Mouse (Mus musculus) cerebral cortex, adult 2 months (tissue): ENCODE measurements around the gene Emc7.

Experiments used
- WGBS: fragments of 180-500 bp; shearing (Covaris S2); methylation state at CpG from one replicate; pipeline ENCODE4 v1.1.7; 2018; 5-methylcytosine and 5-hydroxymethylcytosine counted together

Gene Emc7

GRCm38 (mm10) chr2:112454862-112455564 is at the start of gene Emc7:
Gene Emc7 (plus strand): TSS chr2:112454997.
- WGBS, result under 1% methylated on average over 49 of the region's 49 CpGs

- WGBS, result 75% methylated on average over 3 of the region's 3 CpGs
Observed at GRCm38 (mm10) chr2:112407030-112407429, 47.8 kb upstream of the Emc7 start.

GRCm38 (mm10) chr2:112425308-112425707 is 29.5 kb upstream of the Emc7 start:
- 83% methylated on average over 3 of the region's 3 CpGs for WGBS

GRCm38 (mm10) chr2:112428534-112428933 is 26.3 kb upstream of the Emc7 start:
- 94% methylated on average over 3 of the region's 3 CpGs for WGBS

GRCm38 (mm10) chr2:112429665-112430064 is 25.1 kb upstream of the Emc7 start:
- 87% methylated on average over 4 of the region's 4 CpGs for WGBS

GRCm38 (mm10) chr2:112430403-112430802 is 24.4 kb upstream of the Emc7 start:
- 63% methylated on average over 5 of the region's 5 CpGs for WGBS

- WGBS, result 56% methylated on average over 2 of the region's 2 CpGs
Observed at GRCm38 (mm10) chr2:112432523-112432922, 22.3 kb upstream of the Emc7 start.

- 50% methylated on average over 2 of the region's 2 CpGs for WGBS
Observed at GRCm38 (mm10) chr2:112433359-112433758, 21.4 kb upstream of the Emc7 start.

GRCm38 (mm10) chr2:112436292-112436691 is 18.5 kb upstream of the Emc7 start:
- 71% methylated on average over 4 of the region's 4 CpGs for WGBS

- 88% methylated on average over 2 of the region's 2 CpGs for WGBS
Observed at GRCm38 (mm10) chr2:112437589-112437988, 17.2 kb upstream of the Emc7 start.

- 47% methylated on average over 2 of the region's 2 CpGs for WGBS
Observed at GRCm38 (mm10) chr2:112443491-112443890, 11.3 kb upstream of the Emc7 start.

- WGBS, result 71% methylated on average over 4 of the region's 4 CpGs
Observed at GRCm38 (mm10) chr2:112448046-112448445, 6.8 kb upstream of the Emc7 start.

- WGBS, result 32% methylated on average over 4 of the region's 4 CpGs
Observed at GRCm38 (mm10) chr2:112449597-112450296, 5.0 kb upstream of the Emc7 start.

- WGBS, result 32% methylated on average over 17 of the region's 17 CpGs
Observed at GRCm38 (mm10) chr2:112454125-112454861, 504 bp upstream of the Emc7 start.

- WGBS, result 95% methylated on average over 3 of the region's 3 CpGs
Observed at GRCm38 (mm10) chr2:112460557-112460956, 5.8 kb downstream of the Emc7 start.

GRCm38 (mm10) chr2:112470961-112471381 is 16.2 kb downstream of the Emc7 start:
- WGBS, result 35% methylated on average over 5 of the region's 5 CpGs

- WGBS, result 87% methylated on average over 2 of the region's 2 CpGs
Observed at GRCm38 (mm10) chr2:112472076-112472475, 17.3 kb downstream of the Emc7 start.

GRCm38 (mm10) chr2:112474997-112475724 is 20.4 kb downstream of the Emc7 start:
- 41% methylated on average over 5 of the region's 5 CpGs for WGBS

GRCm38 (mm10) chr2:112476554-112476953 is 21.8 kb downstream of the Emc7 start:
- WGBS, result 71% methylated on average over 6 of the region's 6 CpGs

- 89% methylated on average over 5 of the region's 5 CpGs for WGBS
Observed at GRCm38 (mm10) chr2:112480669-112481068, 25.9 kb downstream of the Emc7 start, which contains the start of gene Chrm5. Gene Chrm5 (minus strand): TSS chr2:112480769.

GRCm38 (mm10) chr2:112481564-112481963 is 26.8 kb downstream of the Emc7 start:
- 1% methylated on average over 2 of the region's 2 CpGs for WGBS
